Mouse (Mus musculus): Measurements from ENCODE around the gene Vmn1r148. TPM values are rescaled to one million over a fixed set of nuclear protein-coding genes. Genes with fewer than 3 reads are reported as not detected.
"Not testable (repeated sequence)": the region's sequence is repeated elsewhere in the genome, so short reads cannot be mapped to it uniquely, and the experiment has no call there.

Gene Vmn1r148
- not detected in 2 replicates for polyA plus RNA-seq (2015; fragmentation: Nextera tagmentation; extraction: Ambion mirVana)

GRCm38 (mm10) chr7:22413283-22413682, at the start of gene Vmn1r148:
Vmn1r148 (plus strand) TSS chr7:22413583.
- not testable (repeated sequence) for H3K9me3 ChIP-seq; H3K4me3 ChIP-seq; H3K36me3 ChIP-seq; H3K27me3 ChIP-seq; H3K4me2 ChIP-seq; ATAC-seq (ENCODE audit: insufficient number of reproducible peaks, low FRiP score, low TSS enrichment, low read depth); H3K9ac ChIP-seq; H3K27ac ChIP-seq; H3K4me1 ChIP-seq
- no CpG with 5 or more reads among the region's 3 CpGs for WGBS

GRCm38 (mm10) chr7:22370939-22371338, 42.4 kb upstream of the Vmn1r148 start, which contains the start of gene Gm8660:
Gm8660 (minus strand) TSS chr7:22371039.
- not testable (repeated sequence) for H3K4me3 ChIP-seq; H3K27me3 ChIP-seq; H3K9ac ChIP-seq; H3K4me1 ChIP-seq; H3K27ac ChIP-seq; H3K36me3 ChIP-seq; H3K9me3 ChIP-seq; H3K4me2 ChIP-seq; ATAC-seq (ENCODE audit: insufficient number of reproducible peaks, low FRiP score, low TSS enrichment, low read depth)
- no CpG with 5 or more reads among the region's 1 CpGs for WGBS

- H3K36me3 ChIP-seq; H3K9me3 ChIP-seq; H3K27me3 ChIP-seq; H3K4me2 ChIP-seq; ATAC-seq (ENCODE audit: insufficient number of reproducible peaks, low FRiP score, low TSS enrichment, low read depth); H3K4me1 ChIP-seq; H3K4me3 ChIP-seq; H3K27ac ChIP-seq; H3K9ac ChIP-seq: not testable (repeated sequence)
- WGBS = no CpG with 5 or more reads among the region's 2 CpGs
These were observed 24.7 kb downstream of the Vmn1r148 start, which contains the start of gene Vmn1r149 for GRCm38 (mm10) chr7:22438129-22438528. Vmn1r149 (minus strand) TSS chr7:22438229.

GRCm38 (mm10) chr7:22463975-22464374, 50.6 kb downstream of the Vmn1r148 start, which contains the start of gene Gm10665:
Gm10665 (minus strand) TSS chr7:22464075.
- no CpG with 5 or more reads among the region's 5 CpGs for WGBS
- ATAC-seq (ENCODE audit: insufficient number of reproducible peaks, low FRiP score, low TSS enrichment, low read depth) = not testable (repeated sequence)

More at GRCm38 (mm10) chr7:22463975-22464374, 50.6 kb downstream of the Vmn1r148 start, which contains the start of gene Gm10665:
- H3K4me3 ChIP-seq, H3K36me3 ChIP-seq, H3K27ac ChIP-seq, H3K4me2 ChIP-seq, H3K9ac ChIP-seq, H3K4me1 ChIP-seq, H3K27me3 ChIP-seq, H3K9me3 ChIP-seq: not testable (repeated sequence)

Other genes starting within 250 kb of the Vmn1r148 start
- not detected in 2 replicates for gene Vmn1r142, start 249.5 kb upstream of the Vmn1r148 start, polyA plus RNA-seq (2015; fragmentation: Nextera tagmentation; extraction: Ambion mirVana)
- gene Vmn1r143, start 224.2 kb upstream of the Vmn1r148 start, polyA plus RNA-seq (2015; fragmentation: Nextera tagmentation; extraction: Ambion mirVana) = not detected in 2 replicates
- gene Gm8653, start 212.3 kb upstream of the Vmn1r148 start, polyA plus RNA-seq (2015; fragmentation: Nextera tagmentation; extraction: Ambion mirVana) = not detected in 2 replicates
- not detected in 2 replicates for gene Gm8453, start 184.1 kb upstream of the Vmn1r148 start, polyA plus RNA-seq (2015; fragmentation: Nextera tagmentation; extraction: Ambion mirVana)
- gene Gm4187, start 83.9 kb upstream of the Vmn1r148 start, polyA plus RNA-seq (2015; fragmentation: Nextera tagmentation; extraction: Ambion mirVana) = not detected in 2 replicates
- gene Gm8660, start 42.5 kb upstream of the Vmn1r148 start, polyA plus RNA-seq (2015; fragmentation: Nextera tagmentation; extraction: Ambion mirVana) = not detected in 2 replicates
- not detected in 2 replicates for gene Vmn1r149, start 24.6 kb downstream of the Vmn1r148 start, polyA plus RNA-seq (2015; fragmentation: Nextera tagmentation; extraction: Ambion mirVana)
- not detected in 2 replicates for gene Gm10665, start 50.5 kb downstream of the Vmn1r148 start, polyA plus RNA-seq (2015; fragmentation: Nextera tagmentation; extraction: Ambion mirVana)
- not detected in 2 replicates for gene Vmn1r151, start 86.1 kb downstream of the Vmn1r148 start, polyA plus RNA-seq (2015; fragmentation: Nextera tagmentation; extraction: Ambion mirVana)
- not detected in 2 replicates for gene Vmn1r152, start 109.4 kb downstream of the Vmn1r148 start, polyA plus RNA-seq (2015; fragmentation: Nextera tagmentation; extraction: Ambion mirVana)
- not detected in 2 replicates for gene Gm8677, start 121.3 kb downstream of the Vmn1r148 start, polyA plus RNA-seq (2015; fragmentation: Nextera tagmentation; extraction: Ambion mirVana)
- not detected in 2 replicates for gene Gm4201, start 151.8 kb downstream of the Vmn1r148 start, polyA plus RNA-seq (2015; fragmentation: Nextera tagmentation; extraction: Ambion mirVana)
- gene Gm4565, start 174.5 kb downstream of the Vmn1r148 start, polyA plus RNA-seq (2015; fragmentation: Nextera tagmentation; extraction: Ambion mirVana) = not detected in 2 replicates
- gene Vmn1r155, start 244.4 kb downstream of the Vmn1r148 start, polyA plus RNA-seq (2015; fragmentation: Nextera tagmentation; extraction: Ambion mirVana) = not detected in 2 replicates

All from limb, embryonic 15.5 days (tissue).